Mouse (Mus musculus) ES-E14 (cell line): Measurements from ENCODE around the gene Lyst. TPM values are rescaled to one million over a fixed set of nuclear protein-coding genes. Genes with fewer than 3 reads are reported as not detected.
A peak's percentile ranks its signal among the peaks of the same experiment; 100 is the strongest.

ENCODE experiments used
- DNase-seq: peaks from one replicate; pipeline ENCODE4 v3.0.0-alpha.2; 2013; ENCODE audit warnings: low read depth, low spot score
- H3K27ac ChIP-seq: 2 replicates; pipeline ENCODE4 v1.5.1; 2012; ENCODE audit warnings: low read depth, mild to moderate bottlenecking, low read length, moderate library complexity, mixed read lengths; ENCODE audit not compliant: poor library complexity, insufficient read depth, severe bottlenecking
- H3K36me3 ChIP-seq: 2 replicates; pipeline ENCODE4 v1.6.1; 2012; ENCODE audit warnings: mild to moderate bottlenecking, low read length, moderate library complexity, mixed read lengths; ENCODE audit not compliant: control insufficient read depth, poor library complexity, insufficient read depth, severe bottlenecking
- H3K4me1 ChIP-seq, 2 experiments: fragments of 150-350 bp in 1 of 2; sonication (generic) in 1 of 2; 2 replicates each; pipeline ENCODE4 v1.6.1; 2012; ENCODE audit warnings: low read length in 2 of 2, mild to moderate bottlenecking in 1 of 2, mixed read lengths in 1 of 2; ENCODE audit not compliant: control insufficient read depth in 2 of 2, insufficient read depth in 2 of 2, poor library complexity in 1 of 2
- H3K4me3 ChIP-seq, 2 experiments: fragments of 150-350 bp in 1 of 2; sonication (generic) in 1 of 2; 2 replicates each; pipeline ENCODE4 v1.5.1; 2012; ENCODE audit warnings: low read length in 2 of 2, low read depth in 1 of 2, mild to moderate bottlenecking in 1 of 2, mixed read lengths in 1 of 2; ENCODE audit not compliant: insufficient read depth in 1 of 2, poor library complexity in 1 of 2, severe bottlenecking in 1 of 2
- H3K9ac ChIP-seq: 2 replicates; pipeline ENCODE4 v1.6.1; 2012; ENCODE audit warnings: low read depth, mild to moderate bottlenecking, low read length, mixed read lengths; ENCODE audit not compliant: poor library complexity, insufficient read depth, severe bottlenecking
- H3K9me3 ChIP-seq: fragments of 150-350 bp; sonication (generic); 2 replicates; pipeline ENCODE4 v1.6.1; 2012; ENCODE audit warnings: low read depth, mild to moderate bottlenecking, low read length; ENCODE audit not compliant: control insufficient read depth, insufficient read depth
- CHD2 ChIP-seq: IDR thresholded peaks from 2 replicates; pipeline ENCODE4 v1.6.1; 2014; ENCODE audit warnings: mild to moderate bottlenecking, low read depth, low read length, inconsistent platforms
- HCFC1 ChIP-seq: IDR thresholded peaks from 2 replicates; pipeline ENCODE4 v1.6.1; 2012; ENCODE audit warnings: low read length, inconsistent platforms, borderline replicate concordance; ENCODE audit not compliant: insufficient read depth
- MAFK ChIP-seq: IDR thresholded peaks from 2 replicates; pipeline ENCODE4 v1.6.1; 2014; ENCODE audit warnings: mild to moderate bottlenecking, low read depth, low read length, inconsistent platforms; ENCODE audit not compliant: insufficient read depth
- ZC3H11A ChIP-seq: IDR thresholded peaks from 2 replicates; pipeline ENCODE4 v1.6.1; 2012; ENCODE audit warnings: low read depth, mild to moderate bottlenecking, inconsistent platforms, low read length, borderline replicate concordance
- ZNF384 ChIP-seq: IDR thresholded peaks from 2 replicates; pipeline ENCODE4 v1.6.1; 2012; ENCODE audit warnings: low read depth, low read length, inconsistent platforms
- in situ Hi-C, 2 experiments: fragments of 600-800 bp; cut with MboI; formaldehyde crosslinking; loops; one replicate each; pipeline ENCODE4 v1.15.1; 2025; ENCODE audit warnings: low sequenced_read_pairs in 2 of 2, inconsistent platforms in 1 of 2; ENCODE audit not compliant: unreplicated experiment in 2 of 2
- total RNA-seq: library from RNA; depleted of rRNA; stranded (reverse); fragments of 300-350 nt; gene quantifications from 2 replicates; pipeline ENCODE4 v1.2.3, GENCODE M21; 2012

The Lyst gene
- total RNA-seq, 1 experiment, result 11.7 TPM

DNA sequence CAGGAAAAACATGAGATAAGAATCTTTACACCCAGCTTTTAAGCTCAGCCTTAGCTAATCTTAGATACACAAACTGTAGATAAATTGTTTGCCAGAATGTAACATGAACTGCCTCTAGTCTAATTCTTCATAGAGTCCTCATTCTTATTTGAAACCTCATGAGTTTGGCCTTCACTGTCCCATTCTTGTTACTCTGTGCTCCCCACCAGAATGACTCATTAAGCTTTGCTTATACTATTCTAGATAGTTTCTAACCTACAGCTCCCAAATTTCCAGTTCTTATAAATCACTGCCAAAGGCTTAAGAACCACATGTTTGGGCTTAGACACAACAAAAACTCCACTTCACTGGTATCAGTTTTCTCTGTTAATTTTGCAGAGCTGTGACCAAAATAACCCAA is 16.0 kb downstream of the Lyst start:
- Histone ChIP-seq H3K4me1 (no peaks in the 10 kb centered on the region), H3K36me3 (no peaks in the 10 kb centered on the region), H3K27ac (no peak overlapping the region), H3K9me3 (no peaks in the 10 kb centered on the region), H3K4me3 (no peak overlapping the region), H3K9ac (no peak overlapping the region)
- TF ChIP-seq HCFC1 (no peak), CHD2 (no peak), ZC3H11A (no peak), MAFK (no peak), ZNF384 (no peak)
- DNase-seq, result no peak
- in situ Hi-C loops, result no loop called here

DNA sequence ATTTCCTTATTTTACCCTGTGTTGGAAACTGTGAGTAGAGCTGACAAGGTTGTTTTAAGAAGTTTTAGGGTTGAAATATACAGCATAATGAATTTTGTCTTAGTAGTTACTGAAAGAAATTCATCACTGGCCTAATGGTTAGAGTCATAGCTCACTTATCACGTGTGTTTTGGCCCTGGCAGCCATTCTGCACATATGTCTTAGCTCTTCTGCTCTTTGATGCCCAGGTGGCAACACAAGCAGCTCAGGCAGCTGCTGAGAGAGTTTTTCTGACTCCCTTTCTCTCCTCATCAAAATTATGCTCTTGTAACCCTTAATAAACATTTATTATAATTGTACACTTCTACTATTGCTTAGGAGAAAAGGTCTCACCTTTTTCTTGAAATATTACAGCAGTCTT is 18.1 kb downstream of the Lyst start:
- no peak overlapping the region for H3K4me3 ChIP-seq
- DNase-seq, result no peak
- TF ChIP-seq CHD2 (no peak), HCFC1 (no peak), MAFK (no peak), ZC3H11A (no peak), ZNF384 (no peak)
- H3K4me1 ChIP-seq, result no peaks in the 10 kb centered on the region
- no peaks in the 10 kb centered on the region for H3K9me3 ChIP-seq
- no peaks in the 10 kb centered on the region for H3K36me3 ChIP-seq
- no peak overlapping the region for H3K9ac ChIP-seq
- no peak overlapping the region for H3K27ac ChIP-seq
- in situ Hi-C loops, result no loop called here

DNA sequence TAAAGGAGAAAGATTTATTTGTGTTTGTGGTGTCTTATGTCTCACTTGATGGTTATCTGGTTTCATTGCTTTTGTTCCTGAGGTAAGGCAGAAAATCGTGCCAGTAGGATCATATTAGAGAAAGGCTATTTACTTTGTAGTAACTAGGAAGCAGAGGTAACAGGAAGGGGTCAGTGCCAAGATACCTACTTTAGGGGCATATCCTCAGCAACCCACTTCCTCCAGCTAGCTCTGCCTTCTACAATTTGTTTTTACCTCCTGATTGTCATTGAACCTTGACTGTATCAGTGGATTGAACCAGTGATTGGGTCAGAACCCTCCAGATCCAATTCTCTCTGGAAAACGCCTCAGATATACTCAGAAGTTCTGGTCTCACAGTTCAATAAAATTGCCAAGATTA is 19.5 kb downstream of the Lyst start:
- Histone ChIP-seq H3K9me3 (no peaks in the 10 kb centered on the region), H3K9ac (no peak overlapping the region), H3K4me3 (no peak overlapping the region), H3K27ac (no peak overlapping the region), H3K4me1 (no peaks in the 10 kb centered on the region), H3K36me3 (no peaks in the 10 kb centered on the region)
- TF ChIP-seq ZNF384, result no peak
- no peak for TF ChIP-seq CHD2
- TF ChIP-seq HCFC1, result no peak
- no peak for TF ChIP-seq ZC3H11A
- TF ChIP-seq MAFK, result no peak
- in situ Hi-C loops, result no loop called here
- no peak for DNase-seq

DNA sequence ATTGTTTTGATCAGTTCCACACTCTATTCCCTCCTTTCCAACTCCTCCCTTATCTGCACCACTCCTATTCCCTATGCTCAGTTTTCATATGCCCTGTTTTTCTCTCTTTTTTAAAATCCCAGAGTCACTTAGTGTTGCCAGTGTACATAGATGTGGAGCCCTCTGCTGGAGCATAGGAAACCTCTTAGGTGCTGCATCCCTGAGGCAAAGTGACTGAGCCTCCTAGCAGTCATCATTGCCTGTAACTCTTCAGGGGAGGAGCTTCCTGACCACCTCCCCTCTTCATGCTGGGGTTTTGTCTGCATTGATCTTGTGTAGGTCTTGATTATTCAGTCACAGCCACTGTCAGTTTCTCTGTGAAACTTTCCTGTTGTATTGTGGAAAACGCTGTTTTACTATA is 22.7 kb downstream of the Lyst start:
- no peak overlapping the region for H3K9ac ChIP-seq
- no peak overlapping the region for H3K4me3 ChIP-seq
- H3K36me3 ChIP-seq, result no peaks in the 10 kb centered on the region
- H3K27ac ChIP-seq, result no peak overlapping the region
- TF ChIP-seq HCFC1 (no peak), CHD2 (no peak), MAFK (no peak)
- peak; percentile 45 for DNase-seq
- H3K9me3 ChIP-seq, result no peaks in the 10 kb centered on the region
- in situ Hi-C loops, result no loop called here
- H3K4me1 ChIP-seq, result no peaks in the 10 kb centered on the region

DNA sequence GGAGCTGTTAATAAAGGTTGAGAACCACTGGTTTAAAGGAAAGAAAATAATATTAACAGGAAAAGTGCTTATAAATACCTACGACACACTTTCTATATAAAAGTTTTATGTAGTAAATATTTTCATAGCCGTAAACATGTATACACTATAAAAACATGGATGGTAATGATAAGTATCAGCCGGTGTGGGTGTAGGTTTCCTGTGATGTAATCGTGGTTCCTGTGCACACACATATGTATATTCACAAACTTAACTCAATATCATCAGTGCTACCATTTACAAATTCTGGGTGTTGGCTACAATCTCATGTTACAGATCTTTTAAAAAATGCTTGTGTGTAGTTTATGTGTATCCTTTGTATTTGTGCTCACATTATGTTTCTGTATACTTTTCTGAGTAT is 24.0 kb downstream of the Lyst start:
- Histone ChIP-seq H3K4me1 (no peaks in the 10 kb centered on the region), H3K36me3 (no peaks in the 10 kb centered on the region), H3K9ac (no peak overlapping the region), H3K9me3 (no peaks in the 10 kb centered on the region), H3K4me3 (no peak overlapping the region), H3K27ac (no peak overlapping the region)
- no peak for DNase-seq
- in situ Hi-C loops, result no loop called here
- TF ChIP-seq ZNF384 (no peak), HCFC1 (no peak), CHD2 (no peak), ZC3H11A (no peak), MAFK (no peak)
